ENCODE assay signal across 1 mouse cellular context in the genomic region with DNA sequence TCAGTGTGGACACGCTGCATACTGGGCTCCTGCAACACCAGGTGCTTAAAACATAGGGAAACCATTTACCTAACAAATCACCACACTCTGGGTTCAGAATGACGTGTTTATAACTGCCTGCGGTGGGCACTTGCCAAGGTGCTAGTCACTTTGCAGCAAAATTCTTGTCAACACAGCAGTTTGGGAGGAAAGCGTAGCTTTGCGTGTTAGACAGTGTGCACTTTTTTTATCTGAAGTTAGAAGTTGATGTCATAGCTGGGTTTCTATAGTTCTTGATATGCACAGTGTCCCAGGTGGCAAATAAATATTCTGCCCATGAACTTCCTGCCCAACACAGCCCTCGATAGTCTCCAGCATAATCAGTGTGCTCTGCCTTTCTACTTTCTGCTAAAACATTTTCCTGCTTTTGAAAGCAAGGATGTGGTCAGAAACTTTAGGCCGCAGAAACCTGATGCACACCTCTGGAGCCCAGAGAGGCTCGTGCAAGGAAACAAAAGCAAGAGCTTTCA.
TF ChIP-seq lines count a peak whose summit lies in the region.

No protein-coding gene starts in this region.

TF ChIP-seq in CH12.LX, 34 proteins besides CTCF, POLR2A, EP300 and RAD21 (continued from another document):
- no peak for TF ChIP-seq E2F4 (IDR thresholded peaks at IDR 0.05; ENCODE audit: insufficient replicate concordance, low read depth, low read length)
- TF ChIP-seq JUN (IDR thresholded peaks at IDR 0.05; ENCODE audit: insufficient read depth, low read depth, low read length) = peak; percentile 50
- no peak for TF ChIP-seq PAX5 (IDR thresholded peaks at IDR 0.05; ENCODE audit: low read length)
- no peak; the same call in 1 of the 2 replicates for TF ChIP-seq CHD2 (IDR thresholded peaks at IDR 0.05; ENCODE audit: low read length)
- TF ChIP-seq ETS1 (conservative IDR thresholded peaks at IDR 0.05; ENCODE audit: low read depth, low read length) = peak; percentile 70
- no peak for TF ChIP-seq RCOR1 (conservative IDR thresholded peaks at IDR 0.05; ENCODE audit: low read depth, low read length)
- TF ChIP-seq IRF4 (IDR thresholded peaks at IDR 0.05; ENCODE audit: low read depth, low read length) = peak; percentile 68
- no peak for TF ChIP-seq KAT2A (IDR thresholded peaks at IDR 0.05; ENCODE audit: insufficient replicate concordance, low read length)
TF ChIP-seq in CH12.LX: peak in this region for 10.
